Mouse (Mus musculus) kidney, embryonic 16.5 days (tissue): ENCODE data around the gene Dlg1. TPM values are rescaled to one million over a fixed set of nuclear protein-coding genes. Genes with fewer than 3 reads are reported as not detected.

ENCODE experiments used
- ATAC-seq: fragments of 200-750 bp; cut with Nextera tagmentation; 2 replicates; pipeline ENCODE4 v1.8.0; 2017; ENCODE audit warnings: moderate TSS enrichment; ENCODE audit not compliant: low FRiP score, low TSS enrichment
- H3K27ac ChIP-seq: fragments of 300-500 bp; sonication (generic); 2 replicates; pipeline ENCODE4 v1.5.1; 2014; ENCODE audit warnings: low read length
- H3K27me3 ChIP-seq: fragments of 300-500 bp; sonication (generic); 2 replicates; pipeline ENCODE4 v1.6.1; 2014; ENCODE audit warnings: low read length, control low read depth, mixed read lengths; ENCODE audit not compliant: insufficient read depth
- H3K36me3 ChIP-seq: fragments of 300-500 bp; sonication (generic); 2 replicates; pipeline ENCODE4 v1.6.1; 2014; ENCODE audit warnings: low read length, control low read depth, mixed read lengths; ENCODE audit not compliant: insufficient read depth
- H3K4me1 ChIP-seq: fragments of 300-500 bp; sonication (generic); 2 replicates; pipeline ENCODE4 v1.6.1; 2014; ENCODE audit warnings: low read length, control low read depth, mixed read lengths; ENCODE audit not compliant: insufficient read depth
- H3K4me2 ChIP-seq: fragments of 300-500 bp; sonication (generic); replicated peaks from 2 replicates; pipeline ENCODE4 v1.6.1; 2014; ENCODE audit warnings: low read depth, low read length
- H3K4me3 ChIP-seq: fragments of 300-500 bp; sonication (generic); 2 replicates; pipeline ENCODE4 v1.5.1; 2014; ENCODE audit warnings: mild to moderate bottlenecking, low read length
- H3K9ac ChIP-seq: fragments of 300-500 bp; sonication (generic); replicated peaks from 2 replicates; pipeline ENCODE4 v1.6.1; 2014; ENCODE audit warnings: low read length
- H3K9me3 ChIP-seq: fragments of 300-500 bp; sonication (generic); 2 replicates; pipeline ENCODE4 v1.6.1; 2016; ENCODE audit warnings: low read length, control low read depth
- WGBS: fragments of 180-500 bp; shearing (Covaris S2); extraction: QIAGEN DNeasy Blood & Tissue Kit; methylation state at CpG from one replicate; pipeline ENCODE4 v1.1.7; 2014; 5-methylcytosine and 5-hydroxymethylcytosine counted together
- polyA plus RNA-seq: library from polyadenylated mRNA; unstranded; fragments of >200 nt; fragmentation: Nextera tagmentation; extraction: Ambion mirVana; gene quantifications from 2 replicates; pipeline ENCODE4 v1.2.1, GENCODE M21; 2015

Gene Dlg1
- polyA plus RNA-seq, 1 experiment from 2014 or later, result 25.5 TPM

DNA sequence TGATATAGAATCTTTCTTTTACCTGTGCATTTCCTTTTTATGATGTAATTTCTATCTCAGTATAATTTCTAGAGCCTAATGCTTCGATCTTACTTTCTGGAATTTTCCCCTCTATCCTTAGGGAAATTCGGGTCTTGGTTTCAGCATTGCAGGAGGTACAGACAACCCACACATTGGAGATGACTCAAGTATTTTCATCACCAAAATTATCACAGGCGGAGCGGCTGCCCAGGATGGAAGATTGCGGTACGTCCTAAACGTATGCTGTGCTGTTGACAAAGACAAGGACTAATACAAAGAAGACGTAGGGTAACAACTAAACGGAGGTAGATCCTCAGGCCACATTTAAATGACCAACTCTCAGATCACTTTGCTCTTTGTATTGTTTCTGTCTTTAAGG is 126.8 kb downstream of the Dlg1 start:
- H3K4me3 ChIP-seq, result no peak overlapping the region
- H3K4me1 ChIP-seq, result no peaks in the 10 kb centered on the region
- H3K9me3 ChIP-seq, result no peaks in the 10 kb centered on the region
- H3K27me3 ChIP-seq, result no peaks in the 10 kb centered on the region
- H3K27ac ChIP-seq, result no peak overlapping the region
- ATAC-seq, result no peak
- H3K9ac ChIP-seq, result no peak overlapping the region
- no peak overlapping the region for H3K4me2 ChIP-seq
- peaks cover 21% of the 10 kb centered on the region for H3K36me3 ChIP-seq
- 94% methylated on average over 9 of the region's 9 CpGs for WGBS

DNA sequence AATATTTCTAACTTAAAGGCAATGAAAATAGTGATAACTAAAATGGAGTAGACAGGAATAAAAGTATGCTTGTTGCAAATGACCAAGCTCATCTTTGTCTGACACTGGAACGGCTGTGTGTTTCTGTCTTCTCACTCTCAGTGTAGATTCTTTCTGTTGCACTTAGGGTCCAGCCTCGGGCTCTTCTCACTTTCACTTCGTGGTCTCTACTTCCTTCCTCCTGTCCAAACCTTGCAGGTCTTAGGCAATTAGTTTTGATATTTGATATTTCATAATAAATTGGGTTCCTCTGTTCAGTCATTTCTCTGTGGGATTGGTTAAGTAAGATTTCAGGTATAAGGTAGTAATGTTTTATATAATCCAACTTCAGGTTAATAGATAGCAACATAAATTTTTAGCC is 140.4 kb downstream of the Dlg1 start:
- ATAC-seq, result no peak
- 73% methylated on average over 3 of the region's 3 CpGs for WGBS
- H3K9ac ChIP-seq, result no peak overlapping the region
- no peak overlapping the region for H3K4me2 ChIP-seq
- no peaks in the 10 kb centered on the region for H3K27me3 ChIP-seq
- no peaks in the 10 kb centered on the region for H3K9me3 ChIP-seq
- no peak overlapping the region for H3K4me3 ChIP-seq
- no peak overlapping the region for H3K27ac ChIP-seq
- no peaks in the 10 kb centered on the region for H3K4me1 ChIP-seq
- H3K36me3 ChIP-seq, result peaks cover 20% of the 10 kb centered on the region

DNA sequence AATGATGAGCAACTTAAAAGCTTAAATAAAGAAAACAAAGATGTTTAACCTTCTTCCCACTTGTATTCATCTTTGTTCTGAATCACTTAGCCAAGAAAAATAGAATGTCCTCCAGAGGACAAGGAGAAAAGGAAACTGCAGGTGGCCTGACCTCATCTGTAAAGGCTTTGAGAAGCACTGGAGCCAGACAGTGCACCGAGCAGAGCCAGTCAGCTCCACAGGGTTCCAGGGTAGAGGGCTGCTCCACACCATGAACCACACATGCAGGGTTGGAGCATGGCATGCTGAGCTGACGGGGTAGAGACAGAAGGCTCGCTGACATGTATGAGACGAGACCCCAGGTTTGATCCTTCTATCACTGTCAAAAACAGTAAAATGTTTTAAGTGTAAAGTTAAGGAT is 162.8 kb downstream of the Dlg1 start:
- H3K4me2 ChIP-seq, result no peak overlapping the region
- H3K27me3 ChIP-seq, result no peaks in the 10 kb centered on the region
- no peaks in the 10 kb centered on the region for H3K9me3 ChIP-seq
- no peak overlapping the region for H3K4me3 ChIP-seq
- no peaks in the 10 kb centered on the region for H3K4me1 ChIP-seq
- no peak overlapping the region for H3K9ac ChIP-seq
- no peak overlapping the region for H3K27ac ChIP-seq
- 77% methylated on average over 4 of the region's 4 CpGs for WGBS
- peaks cover 4% of the 10 kb centered on the region; the same call in 1 of the 2 replicates for H3K36me3 ChIP-seq
- ATAC-seq, result no peak

DNA sequence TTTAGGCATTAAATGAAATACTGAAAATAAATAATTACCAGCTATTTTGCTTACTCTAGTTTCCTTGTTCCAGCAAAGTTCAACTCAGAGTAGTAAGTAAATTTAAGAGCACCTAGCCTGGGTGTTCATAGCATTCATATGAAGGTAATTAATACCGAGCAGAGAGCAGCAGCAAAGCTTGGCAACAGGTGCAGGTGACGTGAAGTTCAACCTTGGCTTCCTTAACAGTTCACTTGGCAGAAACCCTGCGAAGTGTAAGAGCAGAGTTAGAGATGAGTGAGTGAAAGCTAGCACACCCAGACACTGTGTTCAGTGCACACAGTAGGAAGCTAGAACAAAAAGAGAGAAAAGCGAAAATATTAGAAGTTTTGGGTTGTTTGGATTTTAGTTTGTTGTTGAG is 167.5 kb downstream of the Dlg1 start:
- WGBS, result 80% methylated on average over 4 of the region's 4 CpGs
- Histone ChIP-seq H3K27ac (no peak overlapping the region), H3K9ac (no peak overlapping the region), H3K36me3 (peaks cover 4% of the 10 kb centered on the region; the same call in 1 of the 2 replicates), H3K9me3 (no peaks in the 10 kb centered on the region), H3K4me1 (no peaks in the 10 kb centered on the region), H3K4me3 (no peak overlapping the region), H3K27me3 (no peaks in the 10 kb centered on the region), H3K4me2 (no peak overlapping the region)
- ATAC-seq, result no peak

DNA sequence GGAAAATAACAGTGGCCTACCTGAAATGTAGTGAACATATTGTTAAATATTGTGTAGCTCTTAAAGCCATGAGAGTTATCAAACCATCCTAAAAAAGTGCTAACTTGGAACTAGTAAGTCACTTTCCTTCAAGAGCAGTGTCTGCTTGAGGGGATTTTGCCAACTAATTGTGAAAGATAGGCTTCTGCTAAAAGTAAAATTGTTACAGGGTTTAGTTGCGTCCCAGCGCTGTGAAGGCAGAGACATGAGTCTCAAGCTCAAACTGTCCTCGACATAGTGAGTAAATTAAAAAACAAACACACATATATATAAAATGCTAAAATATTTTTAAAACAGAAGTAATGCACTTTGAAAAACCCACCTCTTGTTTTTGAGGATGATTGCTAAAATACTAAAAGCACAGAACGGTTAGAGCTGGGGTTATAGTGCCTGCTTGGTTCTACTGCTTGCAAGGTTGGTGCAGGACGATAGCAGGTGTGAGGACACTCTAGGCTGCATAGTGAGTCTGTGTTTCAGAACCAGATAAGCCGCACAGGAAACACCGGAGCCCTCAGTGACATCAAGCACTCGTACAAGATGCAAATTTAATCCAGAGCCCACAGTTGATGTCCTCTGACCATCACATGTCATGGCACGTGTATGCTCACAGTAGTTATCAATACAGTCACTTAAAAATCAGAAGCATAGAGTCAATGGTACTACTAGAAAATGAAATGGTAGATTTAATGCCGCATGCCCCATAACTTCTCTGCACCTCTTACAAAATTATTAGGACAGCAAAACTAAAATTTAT is 169.6 kb downstream of the Dlg1 start:
- no peak overlapping the region for H3K27ac ChIP-seq
- H3K4me1 ChIP-seq, result no peaks in the 10 kb centered on the region
- H3K27me3 ChIP-seq, result no peaks in the 10 kb centered on the region
- WGBS, result 94% methylated on average over 10 of the region's 10 CpGs
- H3K9me3 ChIP-seq, result no peaks in the 10 kb centered on the region
- H3K4me3 ChIP-seq, result no peak overlapping the region
- peaks cover 9% of the 10 kb centered on the region for H3K36me3 ChIP-seq
- no peak for ATAC-seq
- no peak overlapping the region for H3K9ac ChIP-seq
- H3K4me2 ChIP-seq, result no peak overlapping the region

DNA sequence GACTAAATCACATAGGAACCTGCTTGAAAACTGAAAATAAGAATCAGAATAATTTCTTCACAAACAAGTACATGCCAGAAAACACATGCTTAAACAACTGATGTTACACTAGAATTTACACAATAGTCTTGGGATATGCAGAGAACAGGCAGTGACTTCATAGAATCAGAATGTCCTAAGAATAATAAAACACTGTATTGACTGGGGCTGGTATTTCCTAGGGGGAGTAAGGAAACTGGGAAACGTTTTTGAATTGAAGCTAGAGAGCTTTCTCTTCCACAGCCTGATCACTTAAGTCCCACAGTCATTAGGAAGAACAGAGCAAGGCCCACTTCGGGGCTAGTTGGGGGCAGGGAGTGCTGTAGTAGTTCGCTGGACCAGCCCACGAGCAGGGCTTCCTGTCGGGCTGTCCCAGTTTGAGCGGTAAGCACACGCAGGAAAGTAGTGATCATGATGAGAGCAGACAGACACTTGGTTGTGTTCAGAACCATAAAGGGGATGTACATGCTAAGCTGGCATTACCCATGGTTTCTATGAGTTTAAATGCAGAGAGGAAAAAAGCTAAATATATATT is 170.9 kb downstream of the Dlg1 start:
- H3K4me1 ChIP-seq, result no peaks in the 10 kb centered on the region
- peak overlapping the region; percentile 69; the same call in 1 of the 2 replicates for H3K27ac ChIP-seq
- no peak for ATAC-seq
- H3K4me2 ChIP-seq, result no peak overlapping the region
- H3K9me3 ChIP-seq, result no peaks in the 10 kb centered on the region
- 51% methylated on average over 7 of the region's 7 CpGs for WGBS
- no peak overlapping the region for H3K9ac ChIP-seq
- H3K4me3 ChIP-seq, result no peak overlapping the region
- H3K36me3 ChIP-seq, result peaks cover 11% of the 10 kb centered on the region
- no peaks in the 10 kb centered on the region for H3K27me3 ChIP-seq

DNA sequence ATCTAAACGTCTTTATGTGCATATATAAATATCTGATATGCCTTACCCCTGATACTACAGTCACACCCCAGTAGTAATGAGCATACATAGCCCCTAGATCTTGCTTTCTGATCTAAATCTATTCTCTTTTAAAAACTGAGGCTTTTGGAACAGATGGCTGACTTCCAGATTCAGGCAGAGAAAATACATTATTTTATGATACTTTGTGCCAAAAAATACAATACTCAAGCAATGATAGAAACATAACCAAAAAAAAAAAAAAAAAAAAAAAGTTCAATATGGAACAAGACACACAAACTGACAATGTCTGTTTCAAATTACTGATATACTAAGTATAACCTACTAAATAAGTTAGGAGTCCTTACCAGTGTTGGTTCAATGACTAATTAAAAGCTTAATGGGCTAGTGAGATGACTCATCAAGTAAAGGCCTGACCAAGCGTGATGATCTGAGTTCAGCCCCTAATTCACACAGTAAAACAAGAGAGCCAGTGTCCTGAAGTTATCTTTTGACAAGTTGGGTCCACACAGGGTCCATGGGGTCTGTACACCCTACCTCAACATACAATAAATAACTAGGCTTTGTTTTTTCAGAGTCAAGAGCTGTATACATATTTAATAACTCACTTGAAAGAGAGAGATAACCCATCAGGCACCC is 171.5 kb downstream of the Dlg1 start:
- ATAC-seq, result no peak
- no peak overlapping the region for H3K4me3 ChIP-seq
- no peaks in the 10 kb centered on the region for H3K4me1 ChIP-seq
- no peak overlapping the region for H3K4me2 ChIP-seq
- peaks cover 7% of the 10 kb centered on the region; the same call in 1 of the 2 replicates for H3K36me3 ChIP-seq
- no peaks in the 10 kb centered on the region for H3K27me3 ChIP-seq
- H3K9ac ChIP-seq, result no peak overlapping the region
- H3K9me3 ChIP-seq, result no peaks in the 10 kb centered on the region
- WGBS, result 65% methylated on average over 2 of the region's 2 CpGs
- no peak overlapping the region for H3K27ac ChIP-seq

DNA sequence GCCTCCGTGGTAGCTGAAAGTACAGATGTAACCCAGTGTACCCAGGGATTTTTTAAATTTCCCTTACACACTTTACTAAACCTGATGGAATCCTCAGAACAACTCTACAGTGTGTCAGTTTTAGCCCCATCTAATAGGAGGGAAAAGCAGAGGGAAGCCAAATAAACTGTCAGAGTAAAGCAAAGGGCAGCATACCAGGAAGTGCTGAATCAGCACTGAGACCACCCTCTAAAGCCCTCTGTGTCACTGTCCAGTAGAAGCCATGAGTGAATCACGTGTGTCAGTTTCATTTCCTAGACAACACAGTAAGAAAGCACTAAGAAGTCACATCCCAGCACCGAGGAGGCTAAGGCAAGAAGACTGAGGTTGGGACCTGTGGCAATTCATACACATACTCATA is 174.1 kb downstream of the Dlg1 start:
- Histone ChIP-seq H3K27me3 (no peaks in the 10 kb centered on the region), H3K9me3 (no peaks in the 10 kb centered on the region), H3K4me1 (no peaks in the 10 kb centered on the region), H3K36me3 (peaks cover 7% of the 10 kb centered on the region; the same call in 1 of the 2 replicates), H3K9ac (no peak overlapping the region), H3K4me2 (no peak overlapping the region), H3K27ac (no peak overlapping the region), H3K4me3 (no peak overlapping the region)
- 77% methylated on average over 3 of the region's 3 CpGs for WGBS
- ATAC-seq, result no peak

DNA sequence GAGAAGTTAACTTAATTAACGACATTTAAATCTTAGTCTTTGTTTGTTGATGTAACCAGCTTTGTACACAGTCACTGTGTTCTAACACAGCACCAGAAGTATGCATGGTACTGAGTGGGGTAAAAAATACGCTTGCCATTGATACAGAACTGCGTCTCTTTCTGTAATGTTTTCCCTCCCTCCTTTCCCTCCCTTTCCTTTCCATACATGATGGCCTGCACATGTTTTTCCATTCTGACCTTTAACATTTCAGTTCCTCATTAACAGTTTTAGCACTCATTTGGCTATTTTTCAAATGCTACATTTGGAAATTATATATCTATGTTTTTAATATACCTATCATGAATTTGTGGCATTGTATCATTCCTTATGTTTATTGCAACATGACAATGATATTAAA is 181.0 kb downstream of the Dlg1 start:
- H3K27me3 ChIP-seq, result no peaks in the 10 kb centered on the region
- no peak overlapping the region for H3K27ac ChIP-seq
- no peak overlapping the region for H3K4me3 ChIP-seq
- no peak overlapping the region for H3K4me2 ChIP-seq
- H3K9me3 ChIP-seq, result no peaks in the 10 kb centered on the region
- H3K36me3 ChIP-seq, result peaks cover 10% of the 10 kb centered on the region
- 77% methylated on average over 3 of the region's 3 CpGs for whole genome bisulfite sequencing
- no peak overlapping the region for H3K9ac ChIP-seq
- no peak for ATAC-seq
- no peaks in the 10 kb centered on the region for H3K4me1 ChIP-seq

DNA sequence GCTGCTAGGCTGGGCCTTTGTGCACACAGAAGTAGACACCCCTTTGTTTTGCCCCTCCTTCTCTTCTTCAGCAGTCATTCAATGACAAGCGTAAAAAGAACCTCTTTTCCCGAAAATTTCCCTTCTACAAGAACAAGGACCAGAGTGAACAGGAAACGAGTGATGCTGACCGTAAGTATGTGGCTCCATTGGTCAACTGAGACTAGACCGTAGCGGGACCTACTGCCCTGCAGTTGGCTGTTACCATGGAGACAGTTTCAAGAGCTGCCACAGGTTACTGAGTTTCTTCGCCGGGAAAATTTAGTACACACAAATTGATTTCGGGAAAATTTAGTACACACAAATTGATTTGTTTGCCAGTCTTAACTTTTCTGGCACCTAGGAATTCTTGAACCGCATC is 183.5 kb downstream of the Dlg1 start:
- Histone ChIP-seq H3K4me2 (no peak overlapping the region), H3K9ac (no peak overlapping the region), H3K4me3 (no peak overlapping the region), H3K4me1 (no peaks in the 10 kb centered on the region), H3K27ac (no peak overlapping the region), H3K9me3 (no peaks in the 10 kb centered on the region), H3K36me3 (peaks cover 14% of the 10 kb centered on the region), H3K27me3 (no peaks in the 10 kb centered on the region)
- no peak for ATAC-seq
- WGBS, result 79% methylated on average over 10 of the region's 10 CpGs
